Mouse (Mus musculus) liver, postnatal 0 days (tissue): Measurements from ENCODE around the gene Rpl9.

Experiments used
- CTCF ChIP-seq: sonication (generic); IDR thresholded peaks from 2 replicates; pipeline ENCODE4 v1.5.1; 2016; ENCODE audit warnings: antibody characterized with exemption, low read depth
- EP300 ChIP-seq: IDR thresholded peaks from 2 replicates; pipeline ENCODE4 v1.6.1; 2016; ENCODE audit warnings: antibody characterized with exemption, low read depth, mild to moderate bottlenecking

- TF ChIP-seq CTCF (no peak), EP300 (no peak)
Observed at GRCm38 (mm10) chr5:65407989-65408388, 16.7 kb upstream of the Rpl9 start.
